Mouse (Mus musculus): Measurements from ENCODE around the gene Psme4.

DNA sequence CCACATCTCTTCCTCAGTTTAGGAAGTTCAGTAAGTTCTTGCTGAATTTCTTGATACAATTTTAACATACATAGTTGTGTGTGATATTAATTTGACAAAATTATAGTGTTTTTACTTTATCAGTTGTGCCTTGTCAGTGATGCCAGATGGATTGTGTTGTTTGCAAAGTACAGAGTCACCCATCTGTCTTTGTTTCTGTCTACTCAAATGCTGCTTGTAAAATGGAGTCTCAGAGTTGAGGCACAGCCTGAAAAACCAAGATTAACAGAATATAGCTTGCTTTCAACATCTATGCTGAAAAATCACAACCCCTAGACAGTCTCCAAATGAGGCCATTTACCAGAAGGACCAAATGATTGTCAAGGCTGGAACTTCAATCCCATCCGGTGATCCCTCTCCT, 157.0 kb downstream of the Psme4 start:
- TF ChIP-seq POLR2A (IDR thresholded peaks at IDR 0.05; ENCODE audit: low read depth, low read length) = no peak
- no peak for TF ChIP-seq CTCF (conservative IDR thresholded peaks at IDR 0.05; ENCODE audit: insufficient read depth, insufficient read length, low read depth, low read length)
